Mouse (Mus musculus): ENCODE measurements around the gene Gm5941.
"Not testable (repeated sequence)": the region's sequence is repeated elsewhere in the genome, so short reads cannot be mapped to it uniquely, and the experiment has no call there.

The Gm5941 gene

GRCm38 (mm10) chrX:92489649-92490048 lies at the start of gene Gm5941:
Gm5941 (plus strand) TSS chrX:92489949.
- not testable (repeated sequence) for DNase-seq

GRCm38 (mm10) chrX:92460496-92460895 lies 29.3 kb upstream of the Gm5941 start:
- no peak for DNase-seq

- DNase-seq = no peak
Measured at GRCm38 (mm10) chrX:92464773-92465172, 25.0 kb upstream of the Gm5941 start.

GRCm38 (mm10) chrX:92498254-92498653 lies 8.5 kb downstream of the Gm5941 start:
- no peak for DNase-seq

- DNase-seq = no peak
Measured at GRCm38 (mm10) chrX:92527826-92528225, 38.1 kb downstream of the Gm5941 start.
